Mouse (Mus musculus) thymus, postnatal 25 days (tissue): ENCODE results near the gene Sema5b.

Source experiments
- DNase-seq: peaks from one replicate; pipeline ENCODE4 v3.0.0; 2022

Sema5b gene

GRCm38 (mm10) chr16:35648862-35649261 lies 107.9 kb downstream of the Sema5b start:
- no peak for DNase-seq

- DNase-seq, result no peak
Measured at GRCm38 (mm10) chr16:35652206-35652605, 111.3 kb downstream of the Sema5b start.

- DNase-seq, result no peak
Measured at GRCm38 (mm10) chr16:35652706-35653105, 111.8 kb downstream of the Sema5b start.

- no peak for DNase-seq
Measured at GRCm38 (mm10) chr16:35653951-35654350, 113.0 kb downstream of the Sema5b start.

GRCm38 (mm10) chr16:35660222-35660621 lies 119.3 kb downstream of the Sema5b start:
- no peak for DNase-seq

GRCm38 (mm10) chr16:35663831-35664414 lies 123.0 kb downstream of the Sema5b start:
- no peak for DNase-seq

- no peak for DNase-seq
Measured at GRCm38 (mm10) chr16:35664847-35665246, 123.9 kb downstream of the Sema5b start.

- no peak for DNase-seq
Measured at GRCm38 (mm10) chr16:35677511-35678113, 136.7 kb downstream of the Sema5b start.

- DNase-seq, result no peak
Measured at GRCm38 (mm10) chr16:35678476-35678875, 137.5 kb downstream of the Sema5b start.

GRCm38 (mm10) chr16:35681327-35682108 lies 140.6 kb downstream of the Sema5b start:
- no peak for DNase-seq

- no peak for DNase-seq
Measured at GRCm38 (mm10) chr16:35685027-35685426, 144.1 kb downstream of the Sema5b start.

GRCm38 (mm10) chr16:35686491-35686890 lies 145.5 kb downstream of the Sema5b start:
- DNase-seq, result no peak

- no peak for DNase-seq
Measured at GRCm38 (mm10) chr16:35691606-35692005, 150.7 kb downstream of the Sema5b start.

- no peak for DNase-seq
Measured at GRCm38 (mm10) chr16:35694250-35694846, 153.4 kb downstream of the Sema5b start.

- no peak for DNase-seq
Measured at GRCm38 (mm10) chr16:35696103-35696502, 155.2 kb downstream of the Sema5b start.

- no peak for DNase-seq
Measured at GRCm38 (mm10) chr16:35701823-35702222, 160.9 kb downstream of the Sema5b start.

GRCm38 (mm10) chr16:35703763-35704679 lies 163.1 kb downstream of the Sema5b start:
- no peak for DNase-seq

- no peak for DNase-seq
Measured at GRCm38 (mm10) chr16:35704796-35705195, 163.9 kb downstream of the Sema5b start.

GRCm38 (mm10) chr16:35707004-35707403 lies 166.1 kb downstream of the Sema5b start:
- DNase-seq, result no peak

GRCm38 (mm10) chr16:35711004-35711403 lies 170.1 kb downstream of the Sema5b start:
- no peak for DNase-seq

GRCm38 (mm10) chr16:35713606-35714005 lies 172.7 kb downstream of the Sema5b start:
- DNase-seq, result no peak
